Mouse (Mus musculus) left cerebral cortex, postnatal 25 days (tissue): ENCODE results near the gene Fxyd6. TPM values are rescaled to one million over a fixed set of nuclear protein-coding genes. Genes with fewer than 3 reads are reported as not detected.

Source experiments
- DNase-seq, 2 experiments: peaks; one replicate each; pipeline ENCODE4 v3.0.0; 2022; ENCODE audit warnings: low spot score in 2 of 2, mixed read lengths in 1 of 2
- intact Hi-C: fragments of 180-260 bp; cut with DNase I; formaldehyde crosslinking; loops from one replicate; pipeline ENCODE4 v1.15.1; 2025
- total RNA-seq, 2 experiments: library from RNA; stranded (reverse); gene quantifications; 2 replicates each; pipeline ENCODE4 v1.2.3; 2021

Fxyd6 gene
- total RNA-seq, 2 experiments from 2014 or later, result 105 to 131 TPM

DNA sequence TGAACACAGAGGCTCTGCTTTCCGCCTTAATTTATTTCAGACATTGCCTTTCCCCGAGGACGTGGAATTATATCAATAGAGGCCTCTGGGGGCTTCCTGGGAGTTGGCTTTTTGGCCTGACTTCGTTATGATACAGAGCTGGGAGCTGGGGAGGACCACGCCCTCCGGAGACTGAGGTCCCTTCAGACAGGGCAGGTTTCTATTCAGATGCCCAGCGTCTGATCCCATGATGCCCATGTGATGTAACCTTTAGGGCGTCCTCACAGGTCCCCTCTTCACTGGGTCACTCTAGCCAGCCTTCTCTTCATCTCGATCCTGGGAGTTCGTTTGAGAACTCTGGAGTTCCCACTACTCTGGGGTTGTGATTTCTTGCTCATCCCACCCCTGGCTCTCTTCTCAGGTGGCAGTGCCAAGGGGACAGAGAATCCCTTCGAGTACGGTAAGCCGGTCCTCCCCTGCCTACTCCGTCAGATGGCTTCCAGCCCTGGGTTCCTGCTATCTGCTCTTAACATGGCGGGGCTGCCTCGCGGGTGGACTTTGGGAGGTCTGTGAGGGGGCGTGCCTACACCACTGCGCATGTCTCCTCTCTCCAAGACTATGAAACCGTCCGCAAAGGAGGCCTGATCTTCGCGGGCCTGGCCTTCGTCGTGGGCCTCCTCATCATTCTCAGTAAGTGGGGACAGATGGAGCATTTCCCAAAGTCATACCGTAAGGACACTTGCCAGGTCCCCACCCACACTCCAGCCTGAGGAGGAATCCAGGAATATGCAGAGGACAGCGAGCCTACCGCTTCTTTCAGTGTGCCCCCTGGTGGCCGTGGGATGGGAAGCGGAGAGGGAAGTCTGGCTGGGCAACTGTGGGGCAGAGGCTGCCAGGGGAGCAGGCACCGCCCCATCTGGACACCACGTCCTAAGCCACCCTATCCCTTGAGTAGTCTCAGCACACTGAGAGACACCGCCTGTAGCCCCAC lies 38.0 kb downstream of the Fxyd6 start:
- DNase-seq, result peak; percentile 76 to 87
- intact Hi-C loops, result loop anchor here (1.0 kb wide), 2 partner anchors 108 to 187 kb away; no protein-coding TSS in a partner anchor

DNA sequence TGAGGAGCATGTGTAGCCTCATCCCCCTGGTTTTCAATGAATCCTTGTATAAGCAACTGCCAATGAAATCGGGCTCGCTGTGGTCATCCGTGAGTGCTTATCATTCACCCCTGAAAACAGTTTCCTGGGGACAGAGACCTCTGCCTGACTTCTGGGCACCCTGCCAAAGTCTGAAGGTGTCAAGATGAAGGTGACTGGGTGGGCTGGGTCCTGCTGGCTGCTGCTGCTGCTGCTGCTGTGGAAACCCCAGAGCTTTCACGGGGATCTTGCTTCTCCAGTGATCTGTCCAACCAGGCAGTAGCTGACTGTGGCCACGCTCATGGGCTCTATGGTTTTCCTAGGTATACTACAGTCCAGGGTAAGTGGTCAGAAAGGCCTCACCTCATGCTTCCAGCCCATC lies 40.2 kb downstream of the Fxyd6 start:
- no peak for DNase-seq
- intact Hi-C loops, result loop anchor here (10.0 kb wide), 2 partner anchors 415 to 495 kb away; partner anchors contain the start of genes Cep164, Pcsk7 and Rnf214

DNA sequence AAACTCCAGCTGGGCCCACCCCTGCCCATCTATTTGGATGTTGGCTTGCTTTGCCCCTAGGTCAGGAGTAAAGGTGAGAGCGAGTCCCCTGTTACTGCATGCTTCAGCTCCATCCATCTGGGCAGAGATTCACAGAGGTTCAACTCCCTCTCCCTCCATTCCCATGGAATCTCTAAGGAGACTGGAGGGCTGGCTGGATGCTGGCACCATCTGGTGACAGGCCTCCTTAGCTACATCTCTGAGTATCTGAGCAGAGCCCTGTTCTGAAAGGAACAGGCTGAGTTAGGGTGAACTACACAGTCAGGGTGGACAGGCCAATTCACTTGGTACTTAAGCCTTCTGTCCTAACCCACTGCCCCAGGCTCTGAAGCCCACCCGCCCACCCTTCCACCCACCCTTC lies 40.6 kb downstream of the Fxyd6 start:
- intact Hi-C loops, result loop anchor here (10.0 kb wide), 2 partner anchors 414 to 494 kb away; partner anchors contain the start of genes Cep164, Pcsk7 and Rnf214
- no peak for DNase-seq

DNA sequence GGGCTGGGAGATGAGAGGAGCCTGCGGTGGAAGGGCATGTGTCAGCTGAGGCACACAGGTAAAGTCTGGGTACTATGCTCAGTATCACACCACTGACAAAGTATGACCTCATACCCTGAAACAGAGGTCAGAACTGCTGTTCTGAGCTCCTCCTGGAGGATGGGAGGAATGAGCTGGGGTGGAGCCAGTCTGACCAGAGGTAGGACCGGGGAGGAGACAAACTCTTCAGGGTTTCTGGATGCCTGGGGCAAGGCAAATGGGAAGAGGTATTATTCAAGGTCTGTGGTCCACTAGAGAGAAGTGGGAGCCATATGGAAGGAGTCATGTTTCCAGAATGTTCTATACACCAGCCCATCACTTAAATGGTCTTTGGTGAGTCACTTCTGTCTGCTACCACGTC lies 41.1 kb downstream of the Fxyd6 start:
- no peak for DNase-seq
- intact Hi-C loops, result loop anchor here (10.0 kb wide), 2 partner anchors 414 to 494 kb away; partner anchors contain the start of genes Cep164, Pcsk7 and Rnf214

DNA sequence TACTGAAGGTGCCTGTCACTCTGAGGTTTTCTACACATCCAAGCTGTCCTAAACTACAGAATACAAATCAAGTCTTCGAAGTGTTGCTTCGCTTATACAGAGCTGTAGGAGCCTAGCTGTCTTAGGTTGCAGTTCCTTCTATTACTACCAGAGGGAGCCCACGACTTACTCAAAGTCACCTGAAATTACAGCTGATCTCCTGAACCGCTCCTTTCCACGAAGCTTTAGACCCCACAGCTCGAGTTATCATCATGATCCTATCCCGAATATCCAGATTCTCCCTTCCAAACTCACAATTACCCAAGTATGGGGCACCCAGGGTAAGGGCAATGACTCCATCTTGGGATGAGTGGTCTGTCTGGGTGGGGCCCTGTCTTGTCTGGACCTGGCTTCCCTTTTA lies 41.8 kb downstream of the Fxyd6 start:
- intact Hi-C loops, result loop anchor here (10.0 kb wide), 2 partner anchors 413 to 493 kb away; partner anchors contain the start of genes Cep164, Pcsk7 and Rnf214
- peak; percentile 47 to 71 for DNase-seq

DNA sequence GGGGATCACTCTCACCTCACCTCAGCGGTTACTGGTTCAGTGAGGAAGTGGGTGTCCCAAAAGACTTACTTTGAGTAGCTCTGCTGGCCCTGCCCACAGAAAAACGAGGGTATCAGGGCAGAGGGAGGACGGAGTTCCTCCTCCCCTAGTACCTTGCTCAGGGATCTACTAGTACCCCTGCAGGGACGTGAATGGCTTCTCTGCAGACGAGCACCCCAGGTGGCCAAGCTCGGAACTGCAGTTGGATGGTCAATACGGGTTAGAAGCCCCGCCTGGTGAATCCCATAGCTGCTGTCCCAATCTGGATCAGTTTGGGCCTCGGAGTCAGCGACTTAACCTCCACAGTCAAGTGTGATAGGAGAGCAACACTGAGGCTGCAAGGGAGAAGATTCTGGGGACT lies 42.3 kb downstream of the Fxyd6 start:
- peak; percentile 87 to 88 for DNase-seq
- intact Hi-C loops, result loop anchor here (10.0 kb wide), 2 partner anchors 413 to 493 kb away; partner anchors contain the start of genes Cep164, Pcsk7 and Rnf214

DNA sequence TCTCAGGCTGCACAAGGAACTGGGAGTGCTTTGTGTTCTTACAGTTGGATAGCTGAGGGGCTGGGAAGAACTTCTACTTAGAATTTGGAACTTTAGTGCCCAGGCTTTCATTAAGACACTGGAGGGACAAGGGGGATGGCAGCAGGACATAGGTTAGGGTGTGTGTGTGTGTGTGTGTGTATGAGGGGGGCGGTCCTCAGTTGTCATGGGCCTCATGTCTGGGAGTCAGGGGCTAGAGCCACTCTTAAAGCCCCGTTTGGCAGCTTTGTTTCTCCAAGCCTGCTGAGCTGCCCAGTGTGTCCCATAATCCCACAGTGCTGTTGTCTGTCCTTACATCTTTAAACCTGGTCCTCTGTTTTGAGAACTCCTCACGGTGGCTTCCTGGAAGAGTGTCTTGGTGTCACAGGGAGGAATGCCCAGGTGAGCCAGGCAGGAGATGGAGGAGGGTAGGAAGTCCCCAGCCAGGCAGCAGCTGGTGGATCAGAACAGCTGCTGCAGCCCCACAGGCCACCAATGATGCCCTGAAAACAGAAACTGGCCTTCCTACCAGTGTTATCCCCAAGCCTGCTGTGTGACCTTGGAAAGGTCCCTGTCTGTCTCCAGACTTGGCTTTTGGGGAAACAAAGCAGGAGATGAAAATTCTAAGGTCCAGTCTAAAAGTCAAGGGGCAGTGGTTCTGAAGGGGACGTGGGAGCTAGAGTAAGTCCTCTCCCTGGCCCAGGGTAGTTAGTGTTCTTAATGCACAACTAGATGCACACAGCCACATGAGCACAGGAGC lies 42.9 kb downstream of the Fxyd6 start:
- intact Hi-C loops, result loop anchor here (10.0 kb wide), 2 partner anchors 412 to 492 kb away; partner anchors contain the start of genes Cep164, Pcsk7 and Rnf214
- no peak for DNase-seq

DNA sequence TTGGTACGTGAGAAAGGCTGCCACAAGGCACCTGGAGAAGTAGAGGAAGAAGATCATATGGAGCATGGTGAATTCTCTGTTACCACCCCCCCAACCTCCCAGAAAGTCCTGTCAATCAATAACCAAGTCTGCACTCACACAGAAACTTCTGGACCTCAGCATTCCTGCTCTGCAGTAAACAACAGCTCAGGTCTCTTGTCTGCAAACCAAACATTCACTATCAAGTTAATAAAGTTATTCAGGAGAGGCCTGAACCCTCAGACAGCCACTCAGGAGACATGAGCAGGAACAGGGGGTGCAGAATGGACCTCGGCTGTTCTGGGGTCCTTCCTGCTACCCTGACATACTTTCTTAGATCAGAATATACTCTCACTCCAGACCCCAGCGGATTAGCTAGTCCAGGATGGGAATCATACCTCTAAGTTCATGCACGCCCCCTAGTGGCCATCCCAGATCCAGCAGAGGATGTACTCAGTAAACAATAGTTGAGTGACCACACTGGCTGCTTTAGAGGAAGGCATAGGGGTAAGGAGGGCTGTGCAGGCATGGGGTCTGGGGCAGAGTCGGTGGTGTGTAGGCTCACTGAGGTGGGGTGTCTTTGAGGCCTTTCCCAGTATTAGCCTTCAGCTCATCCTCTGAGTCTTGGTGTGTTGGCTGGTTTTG lies 43.6 kb downstream of the Fxyd6 start:
- intact Hi-C loops, result loop anchor here (10.0 kb wide), 2 partner anchors 411 to 491 kb away; partner anchors contain the start of genes Cep164, Pcsk7 and Rnf214

DNA sequence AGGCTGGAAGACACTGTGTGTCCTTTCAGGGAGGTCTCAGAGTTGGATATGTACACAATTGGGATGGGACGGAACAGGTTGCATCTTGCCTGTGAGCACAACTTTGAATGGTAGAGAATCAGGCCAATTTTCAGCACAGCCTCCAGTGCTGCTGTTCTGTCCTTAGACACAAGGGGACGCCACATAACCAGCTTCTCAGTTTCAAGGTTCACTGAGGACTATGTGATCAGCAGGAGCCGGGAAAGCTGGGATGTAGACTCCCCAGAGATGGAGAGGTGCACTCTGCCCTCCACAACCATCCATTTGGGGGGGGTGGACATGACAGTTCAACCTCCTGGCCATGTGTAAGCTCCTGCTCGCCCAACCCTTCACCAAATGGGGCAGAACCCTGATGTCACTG lies 45.9 kb downstream of the Fxyd6 start:
- DNase-seq, result peak; percentile 77 to 82
- intact Hi-C loops, result loop anchor here (2.0 to 10.0 kb wide), 4 partner anchors 286 to 489 kb away; partner anchors contain the start of genes Cep164, Pcsk7 and Rnf214

More for the DNA sequence above, 43.6 kb downstream of the Fxyd6 start:
- no peak for DNase-seq

DNA sequence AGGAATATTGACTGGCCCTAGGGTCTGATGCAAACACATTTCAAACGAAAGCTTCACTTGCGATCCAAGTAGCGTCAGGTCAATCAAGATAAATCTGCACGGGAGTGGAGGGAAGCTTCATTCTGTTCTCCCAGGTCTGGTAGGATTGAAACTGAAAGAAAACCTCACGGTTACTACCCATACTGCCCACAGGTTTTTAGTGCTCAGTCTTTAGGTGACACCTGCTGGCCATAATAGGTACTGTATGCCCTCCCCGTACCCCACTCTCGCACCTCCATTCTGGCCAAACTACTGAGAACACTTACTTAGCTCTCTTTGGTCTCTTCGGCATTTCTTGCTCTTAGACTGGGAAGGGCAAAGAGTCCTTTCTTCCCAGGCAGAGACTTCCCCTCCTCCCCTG lies 47.3 kb downstream of the Fxyd6 start:
- intact Hi-C loops, result loop anchor here (2.0 to 10.0 kb wide), 4 partner anchors 285 to 488 kb away; partner anchors contain the start of genes Cep164, Pcsk7 and Rnf214
- peak; percentile 47 to 56 for DNase-seq

DNA sequence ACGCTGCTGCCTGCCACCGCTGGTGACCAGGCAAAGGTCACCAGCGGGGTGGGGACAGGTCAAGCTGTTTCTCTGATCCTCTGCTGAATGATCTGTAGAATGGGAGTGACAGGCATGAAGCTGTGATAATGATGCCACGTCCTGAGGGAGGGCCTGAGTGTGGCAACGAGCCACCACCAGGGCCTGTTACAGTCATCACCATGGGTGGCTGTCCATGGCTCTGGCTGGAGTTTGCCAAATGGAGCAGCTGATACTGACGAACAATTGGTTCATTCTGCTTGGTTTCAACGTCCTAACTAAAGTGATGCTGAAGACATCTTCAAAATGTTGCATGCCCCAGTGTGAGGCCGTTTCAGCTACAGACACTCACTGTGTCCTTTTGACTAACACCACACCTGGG lies 48.3 kb downstream of the Fxyd6 start:
- intact Hi-C loops, result loop anchor here (5.0 to 10.0 kb wide), 3 partner anchors 284 to 487 kb away; partner anchors contain the start of genes Cep164, Pcsk7 and Rnf214

DNA sequence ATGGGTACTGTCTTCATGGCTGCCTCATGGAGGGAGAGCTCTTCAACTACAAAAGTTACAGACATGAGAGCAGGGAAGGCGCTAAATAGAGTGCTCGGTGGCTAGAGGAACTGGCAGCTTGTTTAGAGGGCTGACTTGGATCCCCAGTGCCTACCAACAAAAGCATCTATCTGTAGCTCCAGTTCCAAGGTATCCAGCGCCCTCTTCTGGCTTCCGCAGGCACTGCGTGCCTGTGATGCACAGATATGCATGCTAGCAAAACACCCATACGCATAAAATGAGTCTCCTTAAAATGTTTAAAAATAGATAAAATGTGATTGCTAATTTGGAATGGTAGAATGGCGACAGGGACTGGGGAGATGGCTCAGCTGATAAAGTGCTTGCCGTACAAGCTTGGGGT lies 51.2 kb downstream of the Fxyd6 start:
- intact Hi-C loops, result no loop called here
- no peak for DNase-seq

More for the DNA sequence above, 48.3 kb downstream of the Fxyd6 start:
- DNase-seq, result no peak

DNA sequence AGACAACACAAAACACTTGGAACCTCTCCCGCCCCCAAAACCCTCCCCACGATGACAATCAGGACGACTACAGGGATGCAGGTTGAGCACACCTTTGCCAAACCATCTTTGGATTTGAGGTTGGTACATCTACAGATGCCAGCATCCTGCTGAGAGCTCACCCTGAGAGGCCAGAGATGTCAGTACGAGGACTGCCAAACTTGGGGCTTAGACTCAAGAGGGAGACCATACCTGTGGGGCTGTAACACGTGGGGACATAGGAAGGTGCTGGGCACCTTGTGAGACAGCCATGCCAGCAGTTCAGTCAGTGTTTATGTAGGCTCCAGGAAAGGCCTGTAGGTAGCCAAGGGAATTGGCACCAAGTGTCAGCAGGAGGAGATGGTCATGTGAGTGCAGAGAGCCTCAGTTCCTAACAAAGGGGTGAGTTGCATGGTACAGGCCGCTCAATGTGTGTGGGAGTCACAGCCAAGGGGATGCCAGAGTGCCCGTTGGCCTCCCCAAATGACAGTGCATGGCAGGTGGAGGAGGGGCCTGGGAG lies 52.8 kb downstream of the Fxyd6 start:
- DNase-seq, result no peak
- intact Hi-C loops, result no loop called here

DNA sequence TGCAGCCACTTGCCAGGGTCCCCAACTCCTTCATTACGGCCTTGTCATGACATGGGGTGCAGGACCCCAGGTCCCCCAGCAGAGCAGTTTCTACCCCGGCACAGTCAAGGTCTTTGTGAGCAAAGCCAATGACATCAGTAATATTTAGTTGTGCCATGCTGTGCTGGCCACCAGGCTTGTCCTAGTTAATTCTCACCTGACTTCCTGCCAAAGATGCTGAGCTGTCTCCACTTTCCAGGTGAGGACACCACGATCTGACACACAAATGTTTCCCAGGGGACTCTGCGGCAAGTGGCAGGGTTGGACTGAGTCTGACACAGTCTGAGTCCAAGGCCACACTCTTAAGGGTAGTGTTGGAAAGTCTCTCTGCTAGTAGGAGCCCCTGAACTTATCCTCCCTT lies 56.5 kb downstream of the Fxyd6 start, which contains the start of gene Dscaml1:
Dscaml1 (plus strand) TSS at position 173 of the 400 bp plus-strand sequence.
- no peak for DNase-seq
- intact Hi-C loops, result no loop called here

DNA sequence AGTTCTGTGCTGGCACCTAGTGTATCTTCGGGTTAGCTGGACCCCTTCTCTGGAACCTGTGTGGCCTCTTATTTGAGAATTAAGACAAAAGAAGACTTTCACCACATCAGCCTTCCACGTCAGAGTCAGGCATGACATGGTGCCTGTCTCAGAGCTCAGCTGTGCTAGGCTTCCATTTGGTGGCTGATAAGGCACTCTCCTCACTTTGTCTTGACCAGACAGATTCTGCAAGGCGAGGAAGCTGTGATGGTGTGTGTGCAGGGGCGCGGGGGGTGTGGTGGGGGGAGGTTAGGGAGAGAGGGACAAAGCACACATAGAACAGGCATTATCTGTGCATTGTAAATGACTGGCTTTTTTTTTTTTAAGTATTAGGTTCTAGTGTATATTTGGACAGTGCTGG lies 59.4 kb downstream of the Fxyd6 start:
- intact Hi-C loops, result no loop called here
- DNase-seq, result no peak

DNA sequence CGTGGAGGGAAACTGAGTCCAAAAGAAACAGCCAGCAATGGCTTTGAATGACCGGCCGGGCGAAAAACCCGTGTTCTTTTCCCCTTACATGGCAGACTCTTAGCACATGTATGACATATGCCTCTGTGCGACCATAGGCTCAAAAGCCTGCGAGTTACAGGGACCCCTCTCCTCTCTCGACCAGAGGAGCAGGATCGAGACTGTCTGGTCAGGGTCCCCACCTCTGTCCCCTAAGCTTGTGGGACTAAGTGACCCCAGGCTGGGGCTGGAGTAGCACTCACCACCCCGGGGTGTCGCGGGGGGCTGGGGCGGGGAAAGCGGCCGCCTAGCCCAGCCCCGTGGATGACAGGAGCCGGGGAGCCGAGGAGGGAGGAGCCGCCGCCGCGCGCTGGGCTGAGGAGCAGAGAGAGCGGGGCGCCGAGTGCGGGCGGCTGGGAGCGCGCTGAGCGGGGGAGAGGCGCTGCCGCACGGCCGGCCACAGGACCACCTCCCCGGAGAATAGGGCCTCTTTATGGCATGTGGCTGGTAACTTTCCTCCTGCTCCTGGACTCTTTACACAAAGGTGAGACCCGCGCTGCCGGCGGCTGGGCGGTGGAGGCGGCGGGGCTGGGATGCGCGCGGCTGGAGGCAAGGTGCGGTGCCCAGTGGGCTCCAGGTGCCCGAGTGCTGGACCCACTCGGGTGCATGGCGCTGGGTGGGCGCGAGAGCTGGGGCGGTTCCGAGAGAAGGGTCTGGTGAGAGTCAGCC lies 60.1 kb downstream of the Fxyd6 start:
- DNase-seq, result peak; percentile 59 to 69
- intact Hi-C loops, result loop anchor here (5.0 kb wide), 2 partner anchors 87 to 157 kb away; no protein-coding TSS in a partner anchor

DNA sequence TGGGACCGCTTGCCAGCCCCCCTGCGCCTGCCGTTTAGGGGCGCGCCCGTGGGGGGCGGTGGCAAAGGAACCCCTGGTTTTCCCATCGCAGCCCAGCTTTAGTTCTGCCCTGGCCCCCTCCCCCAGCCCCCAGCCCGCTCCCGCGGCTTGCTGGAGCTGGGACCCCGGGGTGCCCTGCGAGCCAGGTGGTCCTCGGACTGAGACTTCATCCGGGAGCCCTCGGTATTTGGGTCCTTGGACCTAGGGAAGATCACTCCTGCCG lies 60.6 kb downstream of the Fxyd6 start:
- intact Hi-C loops, result loop anchor here (5.0 kb wide), 2 partner anchors 87 to 157 kb away; no protein-coding TSS in a partner anchor
- DNase-seq, result no peak

DNA sequence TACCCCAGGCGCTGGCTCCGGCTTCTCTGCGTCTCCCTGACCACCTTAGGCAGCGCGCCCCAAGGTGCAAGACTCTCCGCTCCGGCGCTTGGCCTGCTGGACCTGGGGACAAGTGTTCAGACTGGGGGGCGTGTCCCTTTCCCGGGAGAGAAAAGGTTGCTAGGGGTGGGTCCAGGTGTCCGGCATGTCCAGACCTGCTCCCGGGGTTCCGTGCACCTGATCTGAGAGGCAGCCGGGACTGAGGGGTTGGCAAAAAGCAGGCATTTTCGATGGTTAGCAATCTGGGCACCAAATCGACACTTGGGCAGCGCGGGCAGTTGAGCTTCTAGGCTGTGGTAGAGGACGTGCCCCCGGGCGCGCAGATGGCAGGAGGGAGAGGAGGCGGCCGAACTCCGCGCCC lies 61.2 kb downstream of the Fxyd6 start:
- intact Hi-C loops, result loop anchor here (5.0 kb wide), 2 partner anchors 86 to 156 kb away; no protein-coding TSS in a partner anchor
- no peak for DNase-seq
